Mouse (Mus musculus) forebrain, embryonic 10.5 days (tissue): ENCODE measurements around the gene Tcf15. TPM values are rescaled to one million over a fixed set of nuclear protein-coding genes. Genes with fewer than 3 reads are reported as not detected.

ENCODE experiments used
- DNase-seq: peaks from one replicate; pipeline ENCODE4 v3.0.0-alpha.2; 2017; ENCODE audit warnings: low spot score; ENCODE audit errors: extremely low spot score
- H3K27ac ChIP-seq: fragments of 300-500 bp; sonication (generic); 2 replicates; pipeline ENCODE4 v1.5.1; 2016; ENCODE audit warnings: mild to moderate bottlenecking
- H3K27me3 ChIP-seq: fragments of 300-500 bp; sonication (generic); 2 replicates; pipeline ENCODE4 v1.6.1; 2016; ENCODE audit warnings: mild to moderate bottlenecking; ENCODE audit not compliant: poor library complexity, severe bottlenecking
- H3K36me3 ChIP-seq: fragments of 300-500 bp; sonication (generic); replicated peaks from 2 replicates; pipeline ENCODE4 v1.6.1; 2016; ENCODE audit warnings: mild to moderate bottlenecking, moderate library complexity
- H3K4me1 ChIP-seq: fragments of 300-500 bp; sonication (generic); 2 replicates; pipeline ENCODE4 v1.6.1; 2016
- H3K4me3 ChIP-seq: fragments of 300-500 bp; sonication (generic); 2 replicates; pipeline ENCODE4 v1.5.1; 2016; ENCODE audit warnings: mild to moderate bottlenecking, moderate library complexity
- H3K9me3 ChIP-seq: fragments of 300-500 bp; sonication (generic); 2 replicates; pipeline ENCODE4 v1.6.1; 2016; ENCODE audit warnings: mild to moderate bottlenecking, moderate library complexity
- WGBS: fragments of 180-500 bp; shearing (Covaris S2); methylation state at CpG from one replicate; pipeline ENCODE4 v1.1.7; 2016; 5-methylcytosine and 5-hydroxymethylcytosine counted together
- polyA plus RNA-seq: library from polyadenylated mRNA; unstranded; fragments of >200 nt; fragmentation: Nextera tagmentation; extraction: Ambion mirVana; gene quantifications from 2 replicates; pipeline ENCODE4 v1.2.1, GENCODE M21; 2016

Gene Tcf15
- polyA plus RNA-seq = 4.0 and 4.1 TPM in 2 replicates

DNA sequence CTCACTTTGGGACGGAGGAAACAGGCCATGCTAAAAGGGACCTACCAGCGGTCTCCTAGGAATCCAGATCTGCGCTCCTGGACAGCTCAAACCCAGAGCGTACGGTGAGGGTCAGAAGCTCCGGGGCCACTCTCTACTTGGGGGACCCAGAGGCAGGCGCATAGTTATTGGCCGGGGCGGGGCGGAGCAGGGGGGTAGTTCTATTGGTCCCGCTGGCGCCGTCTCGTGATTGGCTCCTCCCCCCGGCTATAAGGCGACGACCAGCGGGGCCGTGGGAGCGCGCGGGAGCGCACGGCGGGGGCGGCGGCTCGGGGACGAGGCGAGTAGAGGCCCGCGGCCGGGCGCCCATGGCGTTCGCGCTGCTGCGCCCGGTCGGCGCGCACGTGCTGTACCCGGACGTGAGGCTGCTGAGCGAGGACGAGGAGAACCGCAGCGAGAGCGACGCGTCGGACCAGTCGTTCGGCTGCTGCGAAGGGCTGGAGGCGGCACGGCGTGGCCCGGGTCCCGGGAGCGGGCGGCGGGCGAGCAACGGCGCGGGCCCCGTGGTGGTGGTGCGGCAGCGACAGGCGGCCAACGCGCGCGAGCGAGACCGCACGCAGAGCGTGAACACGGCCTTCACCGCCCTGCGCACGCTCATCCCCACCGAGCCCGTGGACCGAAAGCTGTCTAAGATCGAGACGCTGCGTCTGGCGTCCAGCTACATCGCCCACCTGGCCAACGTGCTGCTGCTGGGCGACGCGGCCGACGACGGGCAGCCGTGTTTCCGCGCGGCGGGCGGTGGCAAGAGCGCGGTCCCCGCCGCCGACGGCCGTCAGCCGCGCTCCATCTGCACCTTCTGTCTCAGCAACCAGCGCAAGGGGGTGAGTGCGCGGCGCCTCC, at the start of gene Tcf15:
Gene Tcf15 (plus strand): TSS at position 283 of the 879 bp plus-strand sequence.
- Histone ChIP-seq H3K9me3 (no peaks in the 10 kb centered on the region), H3K4me1 (peaks cover 44% of the 10 kb centered on the region), H3K4me3 (peak within 1 kb of the TSS; percentile 58), H3K27ac (peak within 1 kb of the TSS; percentile 76), H3K36me3 (no peaks in the 10 kb centered on the region), H3K27me3 (peaks cover 95% of the 10 kb centered on the region)
- WGBS = under 1% methylated on average over 118 of the region's 118 CpGs
- DNase-seq = peak; percentile 69

- Histone ChIP-seq H3K36me3 (no peaks in the 10 kb centered on the region), H3K27me3 (peaks cover 96% of the 10 kb centered on the region), H3K27ac (peak overlapping the region; percentile 70), H3K9me3 (no peaks in the 10 kb centered on the region), H3K4me1 (peaks cover 50% of the 10 kb centered on the region), H3K4me3 (peak overlapping the region; percentile 37)
- 2% methylated on average over 29 of the region's 29 CpGs for WGBS
- DNase-seq = peak; percentile 42
These were observed 48.4 kb upstream of the Tcf15 start for GRCm38 (mm10) chr2:152094856-152095545.

DNA sequence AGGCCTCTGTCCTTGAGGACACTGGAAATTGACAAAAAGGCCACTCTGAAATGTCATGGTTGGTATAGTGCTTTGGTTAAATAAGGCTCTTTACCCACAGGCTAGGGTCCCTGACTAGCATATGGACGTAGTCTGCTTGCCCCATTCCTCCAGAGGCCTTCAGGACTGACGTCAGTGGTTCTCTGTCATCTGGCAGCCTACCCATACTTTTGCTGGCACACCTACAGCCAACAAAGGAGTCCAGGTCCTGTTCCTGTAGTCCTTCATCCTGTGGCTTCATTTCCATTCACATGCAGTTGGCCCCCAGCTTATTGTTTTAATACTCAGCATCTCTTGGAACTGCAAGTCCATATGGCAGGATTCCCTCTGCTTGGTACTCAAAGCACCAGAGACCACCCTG, 46.4 kb upstream of the Tcf15 start:
- Histone ChIP-seq H3K36me3 (no peaks in the 10 kb centered on the region), H3K9me3 (no peaks in the 10 kb centered on the region), H3K4me1 (peaks cover 33% of the 10 kb centered on the region), H3K4me3 (no peak overlapping the region), H3K27me3 (peaks cover 96% of the 10 kb centered on the region), H3K27ac (no peak overlapping the region)
- WGBS = 85% methylated on average over 2 of the region's 2 CpGs
- DNase-seq = no peak

GRCm38 (mm10) chr2:152097916-152098315, 45.4 kb upstream of the Tcf15 start:
- DNase-seq = no peak
- Histone ChIP-seq H3K4me1 (peaks cover 35% of the 10 kb centered on the region), H3K4me3 (no peak overlapping the region), H3K9me3 (no peaks in the 10 kb centered on the region), H3K36me3 (no peaks in the 10 kb centered on the region), H3K27ac (no peak overlapping the region), H3K27me3 (peaks cover 92% of the 10 kb centered on the region)
- WGBS = 89% methylated on average over 11 of the region's 11 CpGs

GRCm38 (mm10) chr2:152099538-152099937, 43.8 kb upstream of the Tcf15 start:
- DNase-seq = no peak
- 77% methylated on average over 3 of the region's 3 CpGs for WGBS
- Histone ChIP-seq H3K27ac (no peak overlapping the region), H3K36me3 (no peaks in the 10 kb centered on the region), H3K9me3 (no peaks in the 10 kb centered on the region), H3K27me3 (peaks cover 90% of the 10 kb centered on the region), H3K4me3 (no peak overlapping the region), H3K4me1 (peaks cover 20% of the 10 kb centered on the region)

GRCm38 (mm10) chr2:152101761-152102160, 41.6 kb upstream of the Tcf15 start:
- Histone ChIP-seq H3K9me3 (no peaks in the 10 kb centered on the region), H3K4me1 (peaks cover 27% of the 10 kb centered on the region), H3K27ac (no peak overlapping the region), H3K27me3 (peaks cover 79% of the 10 kb centered on the region), H3K36me3 (no peaks in the 10 kb centered on the region), H3K4me3 (no peak overlapping the region)
- WGBS = 87% methylated on average over 13 of the region's 13 CpGs
- no peak for DNase-seq

DNA sequence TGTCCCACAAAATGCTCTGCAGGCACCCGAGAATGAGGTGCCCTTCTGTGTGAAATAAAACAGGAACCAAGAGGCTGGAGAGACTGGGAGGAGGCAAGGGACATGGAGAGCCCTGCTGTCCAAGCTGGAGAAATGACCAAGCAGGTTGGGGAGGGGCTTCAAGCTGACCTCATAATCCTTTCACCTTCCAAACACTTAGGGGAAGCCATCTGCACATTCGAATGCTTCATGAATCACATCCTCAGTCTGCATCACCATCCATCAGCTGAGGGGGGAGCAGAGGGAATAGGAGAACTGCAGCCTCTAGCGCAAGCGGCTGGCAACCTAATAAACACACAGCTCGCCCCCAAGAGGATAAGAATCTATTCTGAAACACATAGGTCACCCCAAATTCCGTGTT, 41.0 kb upstream of the Tcf15 start:
- 76% methylated on average over 6 of the region's 6 CpGs for WGBS
- Histone ChIP-seq H3K27me3 (peaks cover 74% of the 10 kb centered on the region), H3K36me3 (peaks cover under 1% of the 10 kb centered on the region), H3K9me3 (no peaks in the 10 kb centered on the region), H3K4me1 (peaks cover 27% of the 10 kb centered on the region), H3K27ac (no peak overlapping the region), H3K4me3 (no peak overlapping the region)
- DNase-seq = no peak

- Histone ChIP-seq H3K36me3 (peaks cover 20% of the 10 kb centered on the region), H3K4me3 (peak overlapping the region; percentile 64), H3K27ac (peak overlapping the region; percentile 97), H3K27me3 (peaks cover 61% of the 10 kb centered on the region), H3K9me3 (no peaks in the 10 kb centered on the region), H3K4me1 (peaks cover 27% of the 10 kb centered on the region)
- DNase-seq = peak; percentile 42
- 25% methylated on average over 17 of the region's 17 CpGs for WGBS
These were observed 38.5 kb upstream of the Tcf15 start for GRCm38 (mm10) chr2:152104711-152105317.

- DNase-seq = peak; percentile 85
- Histone ChIP-seq H3K36me3 (peaks cover 23% of the 10 kb centered on the region), H3K27me3 (peaks cover 60% of the 10 kb centered on the region), H3K4me3 (peak within 1 kb of the TSS; percentile 64), H3K4me1 (peaks cover 27% of the 10 kb centered on the region), H3K9me3 (no peaks in the 10 kb centered on the region), H3K27ac (peak within 1 kb of the TSS; percentile 97)
- WGBS = 1% methylated on average over 84 of the region's 84 CpGs
These were observed 37.8 kb upstream of the Tcf15 start, which contains the start of gene Srxn1 for GRCm38 (mm10) chr2:152105318-152106224. Gene Srxn1 (plus strand): TSS chr2:152105516.

- 83% methylated on average over 3 of the region's 3 CpGs for WGBS
- no peaks in the 10 kb centered on the region for H3K9me3 ChIP-seq
- no peak overlapping the region; the same call in 1 of the 2 replicates for H3K27ac ChIP-seq
- H3K27me3 ChIP-seq = peaks cover 53% of the 10 kb centered on the region
- H3K4me3 ChIP-seq = peak overlapping the region; percentile 64
- H3K36me3 ChIP-seq = peaks cover 23% of the 10 kb centered on the region
- DNase-seq = no peak
- H3K4me1 ChIP-seq = peaks cover 27% of the 10 kb centered on the region
These were observed 37.2 kb upstream of the Tcf15 start for GRCm38 (mm10) chr2:152106225-152106595.

DNA sequence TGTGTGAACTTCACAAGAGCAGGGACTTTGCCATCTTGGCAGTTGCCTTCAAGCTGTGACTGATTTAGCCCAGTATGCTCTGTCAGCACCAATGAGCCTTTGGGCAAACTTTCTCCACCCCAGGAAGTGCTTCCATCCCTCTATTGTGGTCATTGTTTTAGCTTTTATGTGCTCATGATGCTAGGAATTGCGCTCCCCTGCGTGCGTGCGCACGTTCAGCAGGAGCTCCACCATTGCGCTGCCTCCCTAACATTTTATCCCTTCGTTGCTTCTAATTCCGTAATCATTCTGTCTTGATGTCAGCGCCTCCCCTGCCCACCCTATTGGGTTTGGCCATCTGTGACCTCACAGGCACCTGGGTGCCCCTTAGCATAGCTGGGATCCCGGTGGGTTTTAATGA, 36.8 kb upstream of the Tcf15 start:
- Histone ChIP-seq H3K27me3 (peaks cover 49% of the 10 kb centered on the region), H3K4me1 (peaks cover 27% of the 10 kb centered on the region), H3K4me3 (peak overlapping the region; percentile 64; the same call in 1 of the 2 replicates), H3K36me3 (peaks cover 23% of the 10 kb centered on the region), H3K9me3 (no peaks in the 10 kb centered on the region), H3K27ac (no peak overlapping the region)
- 94% methylated on average over 10 of the region's 10 CpGs for WGBS
- no peak for DNase-seq

DNA sequence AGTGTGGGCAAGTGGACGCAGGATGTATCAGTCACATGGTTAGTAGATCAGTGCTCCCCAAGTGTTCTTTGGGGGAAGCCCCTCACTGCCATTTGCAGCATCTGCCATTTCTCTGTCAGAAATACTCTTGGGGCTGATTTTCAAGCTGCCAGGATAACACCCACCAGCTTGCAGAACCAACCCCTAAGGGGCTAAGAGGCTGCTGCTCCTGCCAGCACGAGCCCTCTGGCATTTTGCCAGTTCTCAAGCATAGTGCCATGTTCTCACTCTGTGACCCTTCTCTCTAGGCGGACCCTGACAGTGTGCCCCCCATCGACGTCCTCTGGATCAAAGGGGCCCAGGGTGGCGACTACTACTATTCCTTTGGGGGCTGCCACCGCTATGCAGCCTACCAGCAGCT, 34.7 kb upstream of the Tcf15 start:
- Histone ChIP-seq H3K9me3 (no peaks in the 10 kb centered on the region), H3K27ac (no peak overlapping the region), H3K36me3 (peaks cover 23% of the 10 kb centered on the region), H3K27me3 (peaks cover 47% of the 10 kb centered on the region), H3K4me1 (peaks cover 29% of the 10 kb centered on the region), H3K4me3 (no peak overlapping the region)
- 88% methylated on average over 7 of the region's 7 CpGs for WGBS
- no peak for DNase-seq
